Mouse (Mus musculus) embryonic facial prominence, embryonic 15.5 days (tissue): Measurements from ENCODE around the gene Pnkd. TPM values are rescaled to one million over a fixed set of nuclear protein-coding genes. Genes with fewer than 3 reads are reported as not detected.

Source experiments
- ATAC-seq: fragments of 200-750 bp; cut with Nextera tagmentation; 2 replicates; pipeline ENCODE4 v1.8.0; 2017; ENCODE audit warnings: low read depth, moderate TSS enrichment; ENCODE audit not compliant: insufficient number of reproducible peaks, low FRiP score, low TSS enrichment
- H3K27ac ChIP-seq: fragments of 300-500 bp; sonication (generic); replicated peaks from 2 replicates; pipeline ENCODE4 v1.5.1; 2015; ENCODE audit warnings: mild to moderate bottlenecking, inconsistent platforms
- H3K27me3 ChIP-seq: fragments of 300-500 bp; sonication (generic); 2 replicates; pipeline ENCODE4 v1.6.1; 2015; ENCODE audit warnings: inconsistent platforms
- H3K36me3 ChIP-seq: fragments of 300-500 bp; sonication (generic); 2 replicates; pipeline ENCODE4 v1.6.1; 2015; ENCODE audit warnings: mild to moderate bottlenecking, inconsistent platforms
- H3K4me1 ChIP-seq: fragments of 300-500 bp; sonication (generic); 2 replicates; pipeline ENCODE4 v1.6.1; 2015; ENCODE audit warnings: inconsistent platforms
- H3K4me2 ChIP-seq: fragments of 300-500 bp; sonication (generic); replicated peaks from 2 replicates; pipeline ENCODE4 v1.6.1; 2015; ENCODE audit warnings: mild to moderate bottlenecking, inconsistent platforms
- H3K4me3 ChIP-seq: fragments of 300-500 bp; sonication (generic); replicated peaks from 2 replicates; pipeline ENCODE4 v1.5.1; 2015; ENCODE audit warnings: mild to moderate bottlenecking, inconsistent platforms
- H3K9ac ChIP-seq: fragments of 300-500 bp; sonication (generic); 2 replicates; pipeline ENCODE4 v1.6.1; 2015; ENCODE audit warnings: inconsistent platforms
- H3K9me3 ChIP-seq: fragments of 300-500 bp; sonication (generic); replicated peaks from 2 replicates; pipeline ENCODE4 v1.6.1; 2016; ENCODE audit warnings: inconsistent platforms
- WGBS: fragments of 180-500 bp; shearing (Covaris S2); methylation state at CpG from one replicate; pipeline ENCODE4 v1.1.7; 2015; 5-methylcytosine and 5-hydroxymethylcytosine counted together
- polyA plus RNA-seq: library from polyadenylated mRNA; unstranded; fragments of >200 nt; fragmentation: Nextera tagmentation; extraction: Ambion mirVana; gene quantifications from 2 replicates; pipeline ENCODE4 v1.2.1, GENCODE M21; 2015

Gene Pnkd
- polyA plus RNA-seq, 1 experiment from 2014 or later: 130 TPM

DNA sequence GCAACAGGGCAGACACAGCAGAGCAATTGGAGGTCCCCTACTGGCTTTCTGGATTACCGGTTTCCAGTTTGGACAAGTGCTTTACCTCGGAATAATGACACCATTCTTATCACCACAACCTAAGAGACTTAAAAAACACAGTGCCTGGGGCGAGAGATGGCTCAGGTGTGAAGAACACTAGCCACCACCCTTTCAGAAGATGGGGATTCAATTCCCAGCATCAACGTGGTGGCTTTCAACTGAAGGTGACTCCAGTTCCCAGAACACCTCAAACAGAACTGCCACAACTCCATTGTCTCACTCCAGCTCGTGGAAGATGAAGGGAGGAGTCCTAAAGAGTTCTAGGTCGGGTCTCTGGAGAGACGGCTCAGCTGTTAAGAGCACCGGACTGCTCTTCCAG, 100.8 kb downstream of the Pnkd start:
- no peaks in the 10 kb centered on the region for H3K36me3 ChIP-seq
- no peak overlapping the region for H3K4me3 ChIP-seq
- H3K4me2 ChIP-seq: no peak overlapping the region
- H3K27ac ChIP-seq: no peak overlapping the region
- ATAC-seq: no peak
- no peak overlapping the region for H3K9ac ChIP-seq
- no peaks in the 10 kb centered on the region for H3K27me3 ChIP-seq
- H3K4me1 ChIP-seq: peaks cover 34% of the 10 kb centered on the region
- no peaks in the 10 kb centered on the region for H3K9me3 ChIP-seq
- 86% methylated on average over 8 of the region's 8 CpGs for WGBS

DNA sequence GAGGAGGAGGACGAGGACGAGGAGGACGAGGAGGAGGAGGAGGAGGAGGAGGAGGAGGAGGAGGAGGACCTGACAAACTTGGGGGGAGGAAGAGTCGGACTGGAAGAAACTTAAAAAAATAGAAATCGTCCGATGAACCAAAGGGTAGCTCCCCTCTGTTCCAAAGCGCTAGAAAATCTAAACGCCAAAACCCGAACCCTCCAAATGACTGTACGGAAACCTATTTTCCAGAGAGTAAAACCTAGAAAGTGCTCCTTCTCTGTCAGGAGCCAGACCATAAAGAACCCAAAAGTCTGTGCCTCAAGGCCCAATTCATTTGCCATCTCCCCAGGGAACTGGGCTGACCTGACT, 101.6 kb downstream of the Pnkd start:
- Histone ChIP-seq H3K4me3 (peak overlapping the region; percentile 59), H3K27ac (peak overlapping the region; percentile 99), H3K4me2 (peak overlapping the region; percentile 69), H3K4me1 (peaks cover 39% of the 10 kb centered on the region), H3K9me3 (no peaks in the 10 kb centered on the region), H3K36me3 (no peaks in the 10 kb centered on the region), H3K27me3 (no peaks in the 10 kb centered on the region), H3K9ac (peak overlapping the region; percentile 62)
- 45% methylated on average over 7 of the region's 10 CpGs for WGBS
- no peak for ATAC-seq

GRCm38 (mm10) chr1:74386714-74387385, 102.1 kb downstream of the Pnkd start:
- Histone ChIP-seq H3K4me3 (peak overlapping the region; percentile 59), H3K27me3 (no peaks in the 10 kb centered on the region), H3K9ac (peak overlapping the region; percentile 62), H3K27ac (peak overlapping the region; percentile 99), H3K36me3 (no peaks in the 10 kb centered on the region), H3K4me1 (peaks cover 39% of the 10 kb centered on the region), H3K9me3 (no peaks in the 10 kb centered on the region), H3K4me2 (peak overlapping the region; percentile 69)
- peak; percentile 87 for ATAC-seq
- WGBS: under 1% methylated on average over 26 of the region's 26 CpGs

DNA sequence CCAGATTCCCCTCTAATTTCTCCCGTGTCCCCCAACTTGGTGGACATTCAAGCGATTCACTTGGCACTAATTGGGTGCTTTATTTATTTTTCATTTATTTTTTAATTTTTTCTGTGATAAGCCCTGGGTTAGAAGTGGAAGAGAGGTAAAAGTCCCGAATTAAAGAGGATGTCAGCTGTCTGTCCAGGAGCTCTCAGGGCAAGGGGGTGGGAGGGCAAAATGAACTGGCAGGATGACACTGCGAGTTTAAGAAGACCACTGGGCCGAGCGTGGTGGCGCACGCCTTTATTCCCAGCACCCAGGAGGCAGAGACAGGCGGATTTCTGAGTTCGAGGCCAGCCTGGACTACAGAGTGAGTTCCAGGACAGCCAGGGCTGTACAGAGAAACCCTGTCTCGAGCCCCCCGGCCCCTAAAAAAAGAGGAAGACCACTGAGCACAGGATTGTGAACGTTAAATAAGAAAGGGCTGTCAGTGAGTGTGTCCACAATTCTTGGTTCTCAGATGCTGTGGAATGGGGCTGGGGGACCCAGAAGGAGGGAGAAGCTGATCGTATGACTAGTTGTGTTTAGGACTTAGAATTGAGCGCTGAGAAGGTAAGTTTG, 102.8 kb downstream of the Pnkd start:
- ATAC-seq: no peak
- peaks cover 41% of the 10 kb centered on the region for H3K4me1 ChIP-seq
- WGBS: 46% methylated on average over 15 of the region's 15 CpGs
- no peaks in the 10 kb centered on the region for H3K36me3 ChIP-seq
- H3K27ac ChIP-seq: peak overlapping the region; percentile 99
- H3K9ac ChIP-seq: peak overlapping the region; percentile 62; the same call in 1 of the 2 replicates
- H3K27me3 ChIP-seq: no peaks in the 10 kb centered on the region
- no peaks in the 10 kb centered on the region for H3K9me3 ChIP-seq
- peak overlapping the region; percentile 69 for H3K4me2 ChIP-seq
- H3K4me3 ChIP-seq: peak overlapping the region; percentile 59

DNA sequence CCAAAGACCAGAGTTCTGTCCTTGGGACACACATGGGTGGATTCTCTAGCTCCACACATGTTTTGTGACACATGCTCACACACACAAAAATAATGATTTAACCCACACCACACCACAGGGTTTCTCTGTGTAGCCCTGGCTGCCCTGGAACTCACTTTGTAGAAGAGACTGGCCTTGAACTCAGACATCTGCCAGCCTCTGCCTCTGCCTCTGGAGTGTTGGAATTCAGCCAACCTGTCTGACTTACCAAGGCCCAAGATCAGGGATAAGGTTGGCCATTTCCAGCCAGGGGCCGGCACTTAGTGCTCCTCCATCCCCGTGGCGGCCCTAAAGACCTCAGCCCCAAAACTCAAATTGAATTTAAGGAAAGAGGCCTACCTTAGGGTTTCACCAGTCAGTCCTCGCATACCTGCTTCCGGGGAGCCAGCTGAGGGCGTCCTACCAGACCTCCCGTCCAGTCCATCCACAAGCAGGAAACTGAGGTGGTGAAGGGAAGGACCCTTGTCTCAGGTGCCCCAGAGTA, 103.7 kb downstream of the Pnkd start:
- H3K4me1 ChIP-seq: peaks cover 51% of the 10 kb centered on the region
- H3K9ac ChIP-seq: no peak overlapping the region
- ATAC-seq: no peak
- no peaks in the 10 kb centered on the region for H3K36me3 ChIP-seq
- H3K4me2 ChIP-seq: no peak overlapping the region
- no peak overlapping the region for H3K4me3 ChIP-seq
- no peaks in the 10 kb centered on the region for H3K9me3 ChIP-seq
- no peaks in the 10 kb centered on the region for H3K27me3 ChIP-seq
- WGBS: 72% methylated on average over 7 of the region's 7 CpGs
- H3K27ac ChIP-seq: peak overlapping the region; percentile 99

GRCm38 (mm10) chr1:74389831-74390286, 105.1 kb downstream of the Pnkd start:
- peak; percentile 12; the same call in 1 of the 2 replicates for ATAC-seq
- H3K27me3 ChIP-seq: no peaks in the 10 kb centered on the region
- peak overlapping the region; percentile 98 for H3K27ac ChIP-seq
- H3K9ac ChIP-seq: no peak overlapping the region
- H3K4me1 ChIP-seq: peaks cover 64% of the 10 kb centered on the region
- H3K9me3 ChIP-seq: no peaks in the 10 kb centered on the region
- WGBS: 6% methylated on average over 29 of the region's 29 CpGs
- H3K36me3 ChIP-seq: peaks cover 13% of the 10 kb centered on the region
- peak overlapping the region; percentile 91 for H3K4me3 ChIP-seq
- peak overlapping the region; percentile 84 for H3K4me2 ChIP-seq

GRCm38 (mm10) chr1:74390287-74390906, 105.7 kb downstream of the Pnkd start:
- Histone ChIP-seq H3K36me3 (peaks cover 19% of the 10 kb centered on the region), H3K4me2 (peak overlapping the region; percentile 84), H3K4me3 (peak overlapping the region; percentile 91), H3K27ac (peak overlapping the region; percentile 98), H3K27me3 (no peaks in the 10 kb centered on the region), H3K9ac (no peak overlapping the region), H3K9me3 (no peaks in the 10 kb centered on the region), H3K4me1 (peaks cover 68% of the 10 kb centered on the region)
- 5% methylated on average over 21 of the region's 21 CpGs for WGBS
- ATAC-seq: no peak

- ATAC-seq: peak; percentile 80
- H3K27me3 ChIP-seq: no peaks in the 10 kb centered on the region
- no peaks in the 10 kb centered on the region for H3K9me3 ChIP-seq
- peaks cover 68% of the 10 kb centered on the region for H3K4me1 ChIP-seq
- peak within 1 kb of the TSS; percentile 98 for H3K27ac ChIP-seq
- WGBS: 2% methylated on average over 48 of the region's 51 CpGs
- peak within 1 kb of the TSS; percentile 99 for H3K9ac ChIP-seq
- peak within 1 kb of the TSS; percentile 91 for H3K4me3 ChIP-seq
- peaks cover 19% of the 10 kb centered on the region for H3K36me3 ChIP-seq
- peak within 1 kb of the TSS; percentile 84 for H3K4me2 ChIP-seq
Observed at GRCm38 (mm10) chr1:74390924-74391748, 106.4 kb downstream of the Pnkd start, which contains the start of gene Ctdsp1. TSS of gene Ctdsp1 (plus strand) at chr1:74391509.

- H3K9me3 ChIP-seq: no peaks in the 10 kb centered on the region
- H3K4me2 ChIP-seq: peak overlapping the region; percentile 84
- H3K27ac ChIP-seq: peak overlapping the region; percentile 98
- H3K4me3 ChIP-seq: peak overlapping the region; percentile 91
- ATAC-seq: peak; percentile 16; the same call in 1 of the 2 replicates
- under 1% methylated on average over 53 of the region's 63 CpGs for WGBS
- H3K4me1 ChIP-seq: peaks cover 70% of the 10 kb centered on the region
- H3K36me3 ChIP-seq: peaks cover 19% of the 10 kb centered on the region
- H3K9ac ChIP-seq: peak overlapping the region; percentile 99
- no peaks in the 10 kb centered on the region for H3K27me3 ChIP-seq
Observed at GRCm38 (mm10) chr1:74391844-74392441, 107.2 kb downstream of the Pnkd start.

DNA sequence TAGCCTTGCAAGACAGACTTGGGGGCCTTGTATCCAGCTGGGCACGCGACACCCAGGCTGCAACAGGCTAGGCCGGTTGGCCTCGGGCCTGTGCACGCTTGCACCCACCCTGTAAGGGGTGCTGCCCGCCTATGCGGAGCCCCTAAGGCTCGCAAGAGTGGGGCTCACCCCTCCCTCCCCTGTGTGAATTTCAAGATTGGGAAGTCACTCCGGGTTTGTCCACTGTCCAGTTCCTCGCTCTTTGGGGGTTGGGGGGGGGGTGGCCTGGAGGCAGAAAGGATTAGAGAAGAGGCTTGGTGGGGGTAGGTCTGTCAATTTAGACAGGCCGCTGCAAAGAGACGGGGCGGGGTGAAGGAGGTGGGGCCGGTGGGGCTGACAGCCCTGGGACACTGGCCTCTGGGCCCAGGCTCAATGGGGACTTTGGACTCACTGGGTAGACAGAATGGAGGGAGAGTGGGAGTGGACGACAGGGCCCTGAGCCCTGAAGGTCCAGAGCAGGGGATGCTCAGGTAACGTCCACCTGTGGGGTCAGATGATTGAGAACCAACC, 107.8 kb downstream of the Pnkd start:
- Histone ChIP-seq H3K36me3 (peaks cover 19% of the 10 kb centered on the region), H3K27ac (peak overlapping the region; percentile 98), H3K27me3 (no peaks in the 10 kb centered on the region), H3K9me3 (no peaks in the 10 kb centered on the region), H3K9ac (peak overlapping the region; percentile 99), H3K4me1 (peaks cover 64% of the 10 kb centered on the region), H3K4me2 (peak overlapping the region; percentile 84), H3K4me3 (peak overlapping the region; percentile 91)
- ATAC-seq: peak; percentile 12; the same call in 1 of the 2 replicates
- 2% methylated on average over 16 of the region's 16 CpGs for WGBS
